Mouse (Mus musculus): ENCODE measurements around the gene Olfr47. TPM values are rescaled to one million over a fixed set of nuclear protein-coding genes. Genes with fewer than 3 reads are reported as not detected.

Gene Olfr47
- total RNA-seq, 2 experiments from 2014 or later, result not detected

Other genes starting within 250 kb of the Olfr47 start
- not detected in 2 replicates for gene Olfr441, start 125.2 kb upstream of the Olfr47 start, total RNA-seq (2015)
- not detected in 2 replicates for gene Olfr441, start 125.2 kb upstream of the Olfr47 start, total RNA-seq (2017)
- not detected in 2 replicates for gene Olfr237-ps1, start 85.0 kb upstream of the Olfr47 start, total RNA-seq (2015)
- gene Olfr237-ps1, start 85.0 kb upstream of the Olfr47 start, total RNA-seq (2017), result not detected in 2 replicates
- not detected in 2 replicates for gene Olfr437, start 68.2 kb upstream of the Olfr47 start, total RNA-seq (2015)
- not detected in 2 replicates for gene Olfr437, start 68.2 kb upstream of the Olfr47 start, total RNA-seq (2017)
- not detected in 2 replicates for gene Olfr13, start 59.4 kb upstream of the Olfr47 start, total RNA-seq (2015)
- not detected in 2 replicates for gene Olfr13, start 59.4 kb upstream of the Olfr47 start, total RNA-seq (2017)
- not detected in 2 replicates for gene Olfr435, start 34.4 kb upstream of the Olfr47 start, total RNA-seq (2015)
- not detected in 2 replicates for gene Olfr435, start 34.4 kb upstream of the Olfr47 start, total RNA-seq (2017)
- not detected in 2 replicates for gene Olfr434, start 18.5 kb upstream of the Olfr47 start, total RNA-seq (2015)
- gene Olfr434, start 18.5 kb upstream of the Olfr47 start, total RNA-seq (2017), result not detected in 2 replicates
- gene Arhgef5, start 34.1 kb downstream of the Olfr47 start, total RNA-seq (2015), result 1.4 and 1.8 TPM in 2 replicates
- gene Arhgef5, start 34.1 kb downstream of the Olfr47 start, total RNA-seq (2017), result 1.5 and 2.5 TPM in 2 replicates
- not detected in 2 replicates for gene Nobox, start 78.0 kb downstream of the Olfr47 start, total RNA-seq (2015)
- not detected in 2 replicates for gene Nobox, start 78.0 kb downstream of the Olfr47 start, total RNA-seq (2017)